Mouse (Mus musculus) forebrain, embryonic 10.5 days (tissue): Measurements from ENCODE around the gene Gpr15. TPM values are rescaled to one million over a fixed set of nuclear protein-coding genes. Genes with fewer than 3 reads are reported as not detected.

Experiments used
- DNase-seq: peaks from one replicate; pipeline ENCODE4 v3.0.0-alpha.2; 2017; ENCODE audit warnings: low spot score; ENCODE audit errors: extremely low spot score
- H3K27ac ChIP-seq: fragments of 300-500 bp; sonication (generic); 2 replicates; pipeline ENCODE4 v1.5.1; 2016; ENCODE audit warnings: mild to moderate bottlenecking
- H3K27me3 ChIP-seq: fragments of 300-500 bp; sonication (generic); 2 replicates; pipeline ENCODE4 v1.6.1; 2016; ENCODE audit warnings: mild to moderate bottlenecking; ENCODE audit not compliant: poor library complexity, severe bottlenecking
- H3K36me3 ChIP-seq: fragments of 300-500 bp; sonication (generic); replicated peaks from 2 replicates; pipeline ENCODE4 v1.6.1; 2016; ENCODE audit warnings: mild to moderate bottlenecking, moderate library complexity
- H3K4me1 ChIP-seq: fragments of 300-500 bp; sonication (generic); 2 replicates; pipeline ENCODE4 v1.6.1; 2016
- H3K4me3 ChIP-seq: fragments of 300-500 bp; sonication (generic); 2 replicates; pipeline ENCODE4 v1.5.1; 2016; ENCODE audit warnings: mild to moderate bottlenecking, moderate library complexity
- H3K9me3 ChIP-seq: fragments of 300-500 bp; sonication (generic); 2 replicates; pipeline ENCODE4 v1.6.1; 2016; ENCODE audit warnings: mild to moderate bottlenecking, moderate library complexity
- WGBS: fragments of 180-500 bp; shearing (Covaris S2); methylation state at CpG from one replicate; pipeline ENCODE4 v1.1.7; 2016; 5-methylcytosine and 5-hydroxymethylcytosine counted together
- polyA plus RNA-seq: library from polyadenylated mRNA; unstranded; fragments of >200 nt; fragmentation: Nextera tagmentation; extraction: Ambion mirVana; gene quantifications from 2 replicates; pipeline ENCODE4 v1.2.1, GENCODE M21; 2016

Gene Gpr15
- polyA plus RNA-seq, 1 experiment from 2014 or later, result not detected

- no peak for DNase-seq
- no peaks in the 10 kb centered on the region for H3K27me3 ChIP-seq
- H3K4me1 ChIP-seq, result no peaks in the 10 kb centered on the region
- H3K27ac ChIP-seq, result no peak overlapping the region
- WGBS, result 95% methylated on average over 3 of the region's 3 CpGs
- H3K4me3 ChIP-seq, result no peak overlapping the region
- H3K9me3 ChIP-seq, result no peaks in the 10 kb centered on the region
- no peaks in the 10 kb centered on the region for H3K36me3 ChIP-seq
These were observed 22.1 kb downstream of the Gpr15 start for GRCm38 (mm10) chr16:58696796-58697195.

- no peak overlapping the region for H3K4me3 ChIP-seq
- no peak for DNase-seq
- no peak overlapping the region for H3K27ac ChIP-seq
- H3K9me3 ChIP-seq, result no peaks in the 10 kb centered on the region
- no peaks in the 10 kb centered on the region for H3K36me3 ChIP-seq
- no peaks in the 10 kb centered on the region for H3K27me3 ChIP-seq
- H3K4me1 ChIP-seq, result no peaks in the 10 kb centered on the region
- 86% methylated on average over 5 of the region's 5 CpGs for WGBS
These were observed 24.8 kb downstream of the Gpr15 start for GRCm38 (mm10) chr16:58694091-58694490.

GRCm38 (mm10) chr16:58690322-58690732 is 28.5 kb downstream of the Gpr15 start:
- no peak for DNase-seq
- H3K9me3 ChIP-seq, result no peaks in the 10 kb centered on the region
- H3K36me3 ChIP-seq, result no peaks in the 10 kb centered on the region
- H3K4me3 ChIP-seq, result no peak overlapping the region
- no peak overlapping the region for H3K27ac ChIP-seq
- 92% methylated on average over 5 of the region's 5 CpGs for WGBS
- no peaks in the 10 kb centered on the region for H3K4me1 ChIP-seq
- H3K27me3 ChIP-seq, result no peaks in the 10 kb centered on the region

DNA sequence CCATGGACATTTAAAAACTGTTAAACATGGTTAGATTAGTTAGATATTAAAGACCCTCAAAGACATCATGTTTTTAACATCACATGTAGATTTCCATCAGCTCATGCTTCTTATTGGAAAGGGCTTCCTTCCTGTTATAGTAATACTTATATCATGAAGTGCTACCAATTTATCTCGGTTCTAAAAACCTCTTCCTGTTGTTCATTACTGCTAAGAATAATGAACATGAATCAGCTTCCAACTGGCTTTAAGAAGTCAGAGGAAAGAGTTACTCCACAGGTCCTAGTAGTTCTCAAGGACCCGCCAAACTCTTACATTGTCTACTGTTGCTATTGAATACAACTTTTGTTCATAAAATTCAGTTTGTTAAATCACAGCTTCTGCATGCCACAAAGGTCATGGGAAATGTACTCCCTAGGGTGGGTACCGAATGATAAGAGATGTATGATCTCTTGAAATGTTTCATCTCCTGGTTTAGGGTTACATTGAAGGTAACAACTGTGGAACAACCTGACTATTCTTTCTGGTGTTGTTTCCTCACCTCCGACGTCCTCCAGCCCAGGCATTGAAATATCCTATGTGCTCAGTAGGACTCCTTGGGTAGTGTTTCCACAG is 29.2 kb downstream of the Gpr15 start:
- H3K9me3 ChIP-seq, result no peaks in the 10 kb centered on the region
- no peak overlapping the region for H3K27ac ChIP-seq
- no peaks in the 10 kb centered on the region for H3K27me3 ChIP-seq
- WGBS, result 90% methylated on average over 5 of the region's 5 CpGs
- no peak for DNase-seq
- no peak overlapping the region for H3K4me3 ChIP-seq
- no peaks in the 10 kb centered on the region for H3K4me1 ChIP-seq
- H3K36me3 ChIP-seq, result no peaks in the 10 kb centered on the region

DNA sequence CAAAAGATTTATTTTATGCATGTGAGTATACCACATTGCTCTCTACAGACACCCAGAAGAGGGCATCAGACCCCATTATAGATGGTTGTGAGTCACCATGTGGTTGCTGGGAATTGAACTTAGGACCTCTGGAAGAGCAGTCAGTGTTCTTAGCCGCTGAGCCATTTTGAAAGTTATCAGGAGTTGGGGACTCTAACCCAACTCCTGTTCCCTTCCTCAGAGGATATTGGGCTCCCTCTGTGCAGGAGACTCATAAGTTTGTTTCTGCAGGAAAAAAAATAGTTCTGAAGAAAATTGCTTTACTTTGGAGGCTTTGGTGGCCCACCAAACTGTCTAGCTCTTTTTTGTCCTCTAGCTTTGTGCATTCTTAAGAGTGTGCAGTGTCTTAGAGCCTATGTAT is 30.3 kb downstream of the Gpr15 start:
- no peaks in the 10 kb centered on the region for H3K36me3 ChIP-seq
- no peaks in the 10 kb centered on the region for H3K4me1 ChIP-seq
- H3K4me3 ChIP-seq, result no peak overlapping the region
- no peak overlapping the region for H3K27ac ChIP-seq
- no peaks in the 10 kb centered on the region for H3K27me3 ChIP-seq
- WGBS, result 100% methylated on average over 1 of the region's 1 CpGs
- DNase-seq, result no peak
- H3K9me3 ChIP-seq, result no peaks in the 10 kb centered on the region

GRCm38 (mm10) chr16:58685548-58686537 is 33.0 kb downstream of the Gpr15 start:
- Histone ChIP-seq H3K4me1 (no peaks in the 10 kb centered on the region), H3K4me3 (no peak overlapping the region), H3K36me3 (peaks cover 6% of the 10 kb centered on the region), H3K9me3 (no peaks in the 10 kb centered on the region), H3K27me3 (no peaks in the 10 kb centered on the region), H3K27ac (no peak overlapping the region)
- DNase-seq, result no peak
- 85% methylated on average over 20 of the region's 20 CpGs for WGBS

DNA sequence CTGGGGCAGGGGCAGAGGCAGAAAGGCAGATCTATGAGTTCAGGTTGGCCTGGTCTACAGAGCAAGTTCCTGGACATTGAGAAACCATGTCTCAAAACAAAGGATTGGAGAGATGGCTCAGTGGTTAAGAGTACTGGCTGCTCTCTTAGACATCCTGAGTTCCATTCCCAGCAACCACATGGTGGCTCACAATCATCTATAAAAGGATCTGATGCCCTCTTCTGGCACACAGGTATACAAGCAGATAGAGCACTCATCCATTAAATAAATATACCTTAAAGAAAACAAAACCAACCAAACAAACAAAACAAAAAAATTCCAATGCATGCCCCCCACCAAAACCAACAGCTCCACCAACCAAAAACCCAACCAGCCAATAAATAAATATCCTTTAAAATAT is 34.3 kb downstream of the Gpr15 start:
- no peak overlapping the region for H3K4me3 ChIP-seq

GRCm38 (mm10) chr16:58683911-58684310 is 35.0 kb downstream of the Gpr15 start:
- Histone ChIP-seq H3K27ac (no peak overlapping the region), H3K27me3 (no peaks in the 10 kb centered on the region), H3K36me3 (peaks cover 13% of the 10 kb centered on the region), H3K9me3 (no peaks in the 10 kb centered on the region), H3K4me1 (no peaks in the 10 kb centered on the region), H3K4me3 (no peak overlapping the region)
- 87% methylated on average over 4 of the region's 4 CpGs for WGBS
- DNase-seq, result no peak

More for the DNA sequence above, 34.3 kb downstream of the Gpr15 start:
- Histone ChIP-seq H3K27ac (no peak overlapping the region), H3K9me3 (no peaks in the 10 kb centered on the region), H3K36me3 (peaks cover 11% of the 10 kb centered on the region), H3K4me1 (no peaks in the 10 kb centered on the region), H3K27me3 (no peaks in the 10 kb centered on the region)
- DNase-seq, result no peak

DNA sequence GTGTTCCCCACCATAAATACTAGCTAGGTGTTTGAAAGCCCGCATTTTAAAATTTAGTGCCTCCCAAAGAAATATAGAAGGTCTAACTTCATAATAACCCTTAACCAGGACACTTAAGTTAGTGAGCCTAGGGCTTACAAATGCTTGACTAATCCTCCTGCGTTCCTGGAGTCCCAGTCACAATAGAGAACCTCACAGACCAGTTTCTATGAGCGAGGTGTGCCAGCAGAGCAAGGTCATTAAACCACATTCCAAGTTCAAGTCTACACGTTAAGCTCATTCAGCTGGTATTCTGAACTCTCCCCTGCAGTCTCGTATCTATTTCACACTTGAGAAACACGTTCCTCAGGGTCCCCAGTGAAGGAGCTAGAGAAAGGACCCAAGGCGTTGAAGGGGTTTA is 36.0 kb downstream of the Gpr15 start:
- H3K27me3 ChIP-seq, result no peaks in the 10 kb centered on the region
- 85% methylated on average over 7 of the region's 7 CpGs for WGBS
- no peaks in the 10 kb centered on the region for H3K4me1 ChIP-seq
- H3K36me3 ChIP-seq, result peaks cover 23% of the 10 kb centered on the region
- H3K27ac ChIP-seq, result no peak overlapping the region
- no peak overlapping the region for H3K4me3 ChIP-seq
- no peak for DNase-seq
- no peaks in the 10 kb centered on the region for H3K9me3 ChIP-seq

DNA sequence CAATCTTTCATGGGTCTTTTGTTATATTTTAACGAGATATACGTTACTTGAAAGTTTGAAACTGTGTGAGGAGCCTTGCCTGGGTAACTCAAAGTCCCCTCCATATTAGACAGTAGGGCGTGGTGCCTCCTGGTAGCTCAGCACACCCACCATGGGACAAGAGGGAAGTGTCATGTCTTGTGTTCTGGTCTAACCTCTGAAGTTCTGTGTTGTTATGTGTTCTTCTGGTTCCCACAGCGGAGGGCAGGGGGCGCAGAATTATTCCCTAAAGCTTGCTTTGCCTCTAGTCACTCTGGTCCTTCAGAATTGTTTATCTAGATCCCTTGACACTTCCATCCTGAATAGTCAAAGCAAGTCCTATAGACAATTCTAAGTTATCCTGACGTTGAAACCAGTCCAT is 36.8 kb downstream of the Gpr15 start:
- no peak overlapping the region for H3K4me3 ChIP-seq
- H3K27me3 ChIP-seq, result no peaks in the 10 kb centered on the region
- no peaks in the 10 kb centered on the region for H3K4me1 ChIP-seq
- WGBS, result 91% methylated on average over 6 of the region's 6 CpGs
- H3K36me3 ChIP-seq, result peaks cover 31% of the 10 kb centered on the region
- no peaks in the 10 kb centered on the region for H3K9me3 ChIP-seq
- DNase-seq, result no peak
- H3K27ac ChIP-seq, result no peak overlapping the region

DNA sequence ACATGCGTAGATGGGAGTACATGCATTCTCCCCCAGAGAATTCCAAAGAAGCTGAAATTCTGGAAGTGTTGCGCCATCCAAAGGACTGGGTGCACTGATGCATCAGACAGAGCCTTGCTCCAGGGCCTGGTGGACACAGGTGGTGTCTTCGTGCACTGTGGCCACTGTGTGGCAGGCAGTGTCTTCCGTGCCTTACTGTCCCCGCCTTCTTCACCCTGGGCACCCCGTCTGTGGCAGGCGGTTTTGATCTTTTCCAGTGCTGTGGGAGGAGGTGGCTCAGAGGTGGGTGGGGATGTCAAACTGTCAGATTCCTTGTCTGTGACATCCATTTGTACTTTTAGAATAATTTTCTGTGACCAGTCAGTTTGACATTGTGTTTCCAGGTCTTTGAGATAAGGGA is 40.2 kb downstream of the Gpr15 start:
- no peak for DNase-seq
- H3K36me3 ChIP-seq, result peaks cover 61% of the 10 kb centered on the region
- WGBS, result 87% methylated on average over 7 of the region's 7 CpGs

GRCm38 (mm10) chr16:58677491-58677890 is 41.4 kb downstream of the Gpr15 start:
- no peak for DNase-seq
- Histone ChIP-seq H3K27ac (no peak overlapping the region), H3K27me3 (no peaks in the 10 kb centered on the region), H3K4me1 (no peaks in the 10 kb centered on the region), H3K4me3 (no peak overlapping the region), H3K36me3 (peaks cover 69% of the 10 kb centered on the region), H3K9me3 (no peaks in the 10 kb centered on the region)
- 76% methylated on average over 5 of the region's 5 CpGs for WGBS

More for the DNA sequence above, 40.2 kb downstream of the Gpr15 start:
- Histone ChIP-seq H3K4me1 (no peaks in the 10 kb centered on the region), H3K27me3 (no peaks in the 10 kb centered on the region), H3K4me3 (no peak overlapping the region), H3K27ac (no peak overlapping the region), H3K9me3 (no peaks in the 10 kb centered on the region)

DNA sequence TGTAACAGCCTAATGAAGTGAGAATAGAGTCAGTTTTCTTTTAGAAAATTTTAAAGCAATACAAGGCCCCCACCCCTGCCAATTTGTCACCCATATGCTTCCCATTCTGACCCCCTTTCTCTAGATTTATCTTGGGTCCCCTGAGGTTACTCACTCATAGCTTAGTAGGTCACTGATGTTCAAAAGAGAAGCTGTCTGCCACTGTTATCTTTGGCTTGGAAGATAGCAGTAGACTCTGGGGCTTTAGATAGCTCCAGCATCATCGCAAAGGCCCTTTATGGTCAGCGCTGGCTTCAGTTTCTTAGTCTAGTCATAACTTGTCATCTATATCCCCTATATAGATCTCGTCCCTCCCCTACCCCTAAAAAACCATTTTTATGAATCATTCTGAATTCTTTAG is 42.2 kb downstream of the Gpr15 start:
- H3K36me3 ChIP-seq, result peaks cover 69% of the 10 kb centered on the region
- no peak for DNase-seq
- WGBS, result 95% methylated on average over 3 of the region's 3 CpGs

More for the DNA sequence above, 42.2 kb downstream of the Gpr15 start:
- no peaks in the 10 kb centered on the region for H3K27me3 ChIP-seq
- no peak overlapping the region for H3K27ac ChIP-seq
- 0 out of 2 replicates have a peak, but pooled peaks cover under 1% of the 10 kb centered on the region for H3K4me1 ChIP-seq
- no peak overlapping the region for H3K4me3 ChIP-seq
- no peaks in the 10 kb centered on the region for H3K9me3 ChIP-seq
